Mouse (Mus musculus) heart, postnatal 0 days (tissue): Measurements from ENCODE around the gene Osbpl3.

Experiments
- CTCF ChIP-seq: IDR thresholded peaks from 2 replicates; pipeline ENCODE4 v1.5.1; 2016; ENCODE audit warnings: antibody characterized with exemption, control low read depth, low read depth
- EP300 ChIP-seq: IDR thresholded peaks from 2 replicates; pipeline ENCODE4 v1.6.1; 2016; ENCODE audit warnings: antibody characterized with exemption, low read depth

GRCm38 (mm10) chr6:50354688-50355660 is 101.0 kb downstream of the Osbpl3 start:
- TF ChIP-seq CTCF: no peak
- TF ChIP-seq EP300: no peak
